In genomic region chr13:64903585-64904208, GRCm38 (mm10) we compare ENCODE assay signal across 8 mouse cellular contexts. TPM values are rescaled to one million over a fixed set of nuclear protein-coding genes. Genes with fewer than 3 reads are reported as not detected.
DNase-seq lines count a peak whose midpoint lies in the region; ATAC-seq and TF ChIP-seq lines count a peak whose summit lies in the region.

Cntnap3 (minus strand) TSS chr13:64903955.

- no peaks in the 10 kb centered on the region for H3K9me3 ChIP-seq in midbrain, embryonic 14.5 days (ENCODE audit: control insufficient read depth, low read length)
- 0 out of 2 replicates have a peak, but pooled peaks cover 2% of the 10 kb centered on the region for H3K9me3 ChIP-seq in stomach, postnatal 0 days (ENCODE audit: control insufficient read depth, low read length)

- H3K4me2 ChIP-seq in midbrain, embryonic 14.5 days (ENCODE audit: low read length), result peak within 1 kb of the TSS; percentile 47
- peak within 1 kb of the TSS; percentile 20 for H3K4me2 ChIP-seq in stomach, postnatal 0 days (replicated peaks; ENCODE audit: low read depth)

- H3K4me1 ChIP-seq in midbrain, embryonic 14.5 days (ENCODE audit: control insufficient read depth, insufficient read depth, low read length), result no peaks in the 10 kb centered on the region
- H3K4me1 ChIP-seq in stomach, postnatal 0 days (replicated peaks; ENCODE audit: control insufficient read depth, insufficient read depth), result no peaks in the 10 kb centered on the region

- peak within 1 kb of the TSS; percentile 36; the same call in 1 of the 2 replicates for H3K9ac ChIP-seq in midbrain, embryonic 14.5 days (replicated peaks; ENCODE audit: low read length)
- H3K9ac ChIP-seq in stomach, postnatal 0 days (ENCODE audit: low read length), result no peak within 1 kb of the TSS

- TF ChIP-seq EP300 in stomach, postnatal 0 days (optimal IDR thresholded peaks at IDR 0.05), result no peak

- H3K36me3 ChIP-seq in midbrain, embryonic 14.5 days (ENCODE audit: control insufficient read depth, insufficient read depth, low read length), result no peaks in the 10 kb centered on the region
- no peaks in the 10 kb centered on the region for H3K36me3 ChIP-seq in stomach, postnatal 0 days (ENCODE audit: control insufficient read depth, insufficient read depth, low read length)

- peak; percentile 75 for TF ChIP-seq CTCF in stomach, postnatal 0 days (IDR thresholded peaks at IDR 0.05; ENCODE audit: low read depth)

- peak within 1 kb of the TSS; percentile 20; the same call in 1 of the 2 replicates for H3K4me3 ChIP-seq in midbrain, embryonic 14.5 days (replicated peaks; ENCODE audit: low read depth, low read length)
- no peak within 1 kb of the TSS for H3K4me3 ChIP-seq in stomach, postnatal 0 days (ENCODE audit: low read depth, low read length)

- ATAC-seq in midbrain, embryonic 14.5 days (ENCODE audit: low FRiP score, low TSS enrichment), result peak; percentile 48; the same call in 1 of the 2 replicates
- ATAC-seq in stomach, postnatal 0 days (ENCODE audit: low FRiP score, low TSS enrichment), result peak; percentile 49; the same call in 1 of the 2 replicates
- no peak for ATAC-seq in erythroblast, adult 5-6 weeks (replicated peaks; ENCODE audit: low FRiP score, poor library complexity, severe bottlenecking)

- WGBS in midbrain, embryonic 14.5 days, result 5% methylated on average over 16 of the region's 16 CpGs
- 6% methylated on average over 16 of the region's 16 CpGs for WGBS in stomach, postnatal 0 days

- DNase-seq in adrenal gland, adult 2 months, result peak; percentile 15
- no peak for DNase-seq in adrenal gland, adult 8-10 months
- peak; percentile 62 for DNase-seq in adrenal gland, postnatal 14 days
- DNase-seq in frontal cortex, postnatal 14 days (ENCODE audit: low spot score in 2 of 2), result peak; percentile 9 to 42
- DNase-seq in layer of hippocampus, postnatal 14 days (ENCODE audit: low spot score in 2 of 2), result peak; percentile 3 to 10
- DNase-seq in midbrain, embryonic 14.5 days, result peak; percentile 76
- DNase-seq in stomach, postnatal 0 days (ENCODE audit: low spot score), result peak; percentile 43

- H3K27ac ChIP-seq in midbrain, embryonic 14.5 days (replicated peaks; ENCODE audit: low read depth, low read length), result no peak within 1 kb of the TSS
- H3K27ac ChIP-seq in stomach, postnatal 0 days (replicated peaks), result no peak within 1 kb of the TSS

- H3K27me3 ChIP-seq in midbrain, embryonic 14.5 days (ENCODE audit: control insufficient read depth, insufficient read depth, low read length), result no peaks in the 10 kb centered on the region
- no peaks in the 10 kb centered on the region for H3K27me3 ChIP-seq in stomach, postnatal 0 days (ENCODE audit: control insufficient read depth, insufficient read depth, low read length)

RNA-seq across cellular contexts. Expression of gene Cntnap3, which starts in this region (rescaled TPM):
- not detected for total RNA-seq in adrenal gland, adult 2 months (2021)
- polyA plus RNA-seq in adrenal gland, adult 2 months (2012; rRNA removed), result not detected in 2 replicates
- under 1 TPM in 3 of 4 experiments, not detected in 1; 0.03 to 0.06 (median 0.05) TPM for total RNA-seq in adrenal gland, adult 8-10 months (2022)
- 0.08 TPM in 1 of 2 replicates, not detected in the other for total RNA-seq in adrenal gland, postnatal 14 days (2021)
- total RNA-seq in layer of hippocampus, postnatal 14 days (2021), result 1 to 10 TPM; 5.0 TPM
- polyA plus RNA-seq in midbrain, embryonic 14.5 days (2014; fragmentation: Nextera tagmentation; extraction: Ambion mirVana), result 0.32 TPM in 2 replicates
- 0.29 TPM in 2 replicates for polyA plus RNA-seq in stomach, postnatal 0 days (2015; fragmentation: Nextera tagmentation; extraction: Ambion mirVana)
- not detected in 2 replicates for total RNA-seq in erythroblast, adult 5-6 weeks (2015; ENCODE audit: low replicate concordance)
- total RNA-seq in erythroblast, adult 5-6 weeks (2017; ENCODE audit: low replicate concordance), result not detected in 2 replicates

Comparison
In these comparisons a context has a peak if more than half of its experiments do, and no peak if none do; other contexts are left out.
1. Peak in DNase-seq in adrenal gland, adult 2 months; RNA of the gene not detected or under 1 TPM.
2. Peak in DNase-seq in adrenal gland, postnatal 14 days; RNA of the gene not detected or under 1 TPM.
3. Peak in DNase-seq, ATAC-seq, H3K4me3 ChIP-seq, H3K9ac ChIP-seq and H3K4me2 ChIP-seq in midbrain, embryonic 14.5 days; RNA of the gene not detected or under 1 TPM.
4. Peak in DNase-seq, ATAC-seq and H3K4me2 ChIP-seq in stomach, postnatal 0 days; RNA of the gene not detected or under 1 TPM.